Mouse (Mus musculus): ENCODE results near the gene Tnks1bp1. TPM values are rescaled to one million over a fixed set of nuclear protein-coding genes. Genes with fewer than 3 reads are reported as not detected.

Tnks1bp1 gene
- polyA plus RNA-seq, 1 experiment = 32.6 TPM

GRCm38 (mm10) chr2:85093376-85093775 is 45.6 kb downstream of the Tnks1bp1 start:
- Histone ChIP-seq H3K27ac (replicated peaks; ENCODE audit: low read depth, low read length) (no peak overlapping the region), H3K4me1 (ENCODE audit: control insufficient read depth, insufficient read depth, insufficient read length, low read length) (peaks cover 3% of the 10 kb centered on the region; the same call in 1 of the 2 replicates), H3K4me3 (ENCODE audit: insufficient read depth, low read depth, low read length) (no peak overlapping the region)

- Histone ChIP-seq H3K4me3 (ENCODE audit: insufficient read depth, low read depth, low read length) (no peak overlapping the region), H3K4me1 (ENCODE audit: control insufficient read depth, insufficient read depth, insufficient read length, low read length) (peaks cover 7% of the 10 kb centered on the region; the same call in 1 of the 2 replicates), H3K27ac (replicated peaks; ENCODE audit: low read depth, low read length) (no peak overlapping the region)
Measured at GRCm38 (mm10) chr2:85095906-85096305, 48.1 kb downstream of the Tnks1bp1 start.

GRCm38 (mm10) chr2:85098014-85098413 is 50.2 kb downstream of the Tnks1bp1 start:
- Histone ChIP-seq H3K27ac (replicated peaks; ENCODE audit: low read depth, low read length) (no peak overlapping the region), H3K4me1 (ENCODE audit: control insufficient read depth, insufficient read depth, insufficient read length, low read length) (peaks cover 7% of the 10 kb centered on the region; the same call in 1 of the 2 replicates), H3K4me3 (ENCODE audit: insufficient read depth, low read depth, low read length) (no peak overlapping the region)

- Histone ChIP-seq H3K27ac (replicated peaks; ENCODE audit: low read depth, low read length) (peak overlapping the region; percentile 82), H3K4me1 (ENCODE audit: control insufficient read depth, insufficient read depth, insufficient read length, low read length) (peaks cover 7% of the 10 kb centered on the region; the same call in 1 of the 2 replicates), H3K4me3 (ENCODE audit: insufficient read depth, low read depth, low read length) (peak overlapping the region; percentile 27)
Measured at GRCm38 (mm10) chr2:85098824-85099511, 51.1 kb downstream of the Tnks1bp1 start.

GRCm38 (mm10) chr2:85103201-85103600 is 55.4 kb downstream of the Tnks1bp1 start:
- no peak overlapping the region for H3K4me3 ChIP-seq (ENCODE audit: insufficient read depth, low read depth, low read length)
- H3K27ac ChIP-seq (replicated peaks; ENCODE audit: low read depth, low read length) = no peak overlapping the region
- peaks cover 9% of the 10 kb centered on the region; the same call in 1 of the 2 replicates for H3K4me1 ChIP-seq (ENCODE audit: control insufficient read depth, insufficient read depth, insufficient read length, low read length)

GRCm38 (mm10) chr2:85105426-85106013 is 57.7 kb downstream of the Tnks1bp1 start:
- Histone ChIP-seq H3K4me3 (ENCODE audit: insufficient read depth, low read depth, low read length) (no peak overlapping the region), H3K27ac (replicated peaks; ENCODE audit: low read depth, low read length) (no peak overlapping the region), H3K4me1 (ENCODE audit: control insufficient read depth, insufficient read depth, insufficient read length, low read length) (peaks cover 6% of the 10 kb centered on the region; the same call in 1 of the 2 replicates)

GRCm38 (mm10) chr2:85106068-85106790 is 58.4 kb downstream of the Tnks1bp1 start:
- H3K27ac ChIP-seq (replicated peaks; ENCODE audit: low read depth, low read length) = no peak overlapping the region
- peaks cover 6% of the 10 kb centered on the region; the same call in 1 of the 2 replicates for H3K4me1 ChIP-seq (ENCODE audit: control insufficient read depth, insufficient read depth, insufficient read length, low read length)
- no peak overlapping the region for H3K4me3 ChIP-seq (ENCODE audit: insufficient read depth, low read depth, low read length)

GRCm38 (mm10) chr2:85106941-85107340 is 59.1 kb downstream of the Tnks1bp1 start:
- no peak overlapping the region for H3K27ac ChIP-seq (replicated peaks; ENCODE audit: low read depth, low read length)
- H3K4me3 ChIP-seq (ENCODE audit: insufficient read depth, low read depth, low read length) = no peak overlapping the region
- peaks cover 6% of the 10 kb centered on the region; the same call in 1 of the 2 replicates for H3K4me1 ChIP-seq (ENCODE audit: control insufficient read depth, insufficient read depth, insufficient read length, low read length)

- Histone ChIP-seq H3K4me3 (ENCODE audit: insufficient read depth, low read depth, low read length) (no peak overlapping the region), H3K4me1 (ENCODE audit: control insufficient read depth, insufficient read depth, insufficient read length, low read length) (peaks cover 6% of the 10 kb centered on the region; the same call in 1 of the 2 replicates), H3K27ac (replicated peaks; ENCODE audit: low read depth, low read length) (no peak overlapping the region)
Measured at GRCm38 (mm10) chr2:85110288-85110875, 62.6 kb downstream of the Tnks1bp1 start.

Other genes with a start within 250 kb of the Tnks1bp1 start
- gene Ube2l6, start 249.2 kb upstream of the Tnks1bp1 start, polyA plus RNA-seq (2012; ENCODE audit: insufficient read depth, insufficient read length, missing spikeins) = 4.5 and 15.2 TPM in 2 replicates
- 2.7 and 3.0 TPM in 2 replicates for gene Smtnl1, start 225.4 kb upstream of the Tnks1bp1 start, polyA plus RNA-seq (2012; ENCODE audit: insufficient read depth, insufficient read length, missing spikeins)
- gene Timm10, start 221.0 kb upstream of the Tnks1bp1 start, polyA plus RNA-seq (2012; ENCODE audit: insufficient read depth, insufficient read length, missing spikeins) = 125 and 134 TPM in 2 replicates
- gene Slc43a1, start 209.2 kb upstream of the Tnks1bp1 start, polyA plus RNA-seq (2012; ENCODE audit: insufficient read depth, insufficient read length, missing spikeins) = 2.6 and 3.5 TPM in 2 replicates
- gene Rtn4rl2, start 161.3 kb upstream of the Tnks1bp1 start, polyA plus RNA-seq (2012; ENCODE audit: insufficient read depth, insufficient read length, missing spikeins) = 1.5 TPM in 1 of 2 replicates, not detected in the other
- 18.5 and 18.6 TPM in 2 replicates for gene Slc43a3, start 111.4 kb upstream of the Tnks1bp1 start, polyA plus RNA-seq (2012; ENCODE audit: insufficient read depth, insufficient read length, missing spikeins)
- not detected in 2 replicates for gene Prg2, start 67.6 kb upstream of the Tnks1bp1 start, polyA plus RNA-seq (2012; ENCODE audit: insufficient read depth, insufficient read length, missing spikeins)
- gene Prg3, start 59.8 kb upstream of the Tnks1bp1 start, polyA plus RNA-seq (2012; ENCODE audit: insufficient read depth, insufficient read length, missing spikeins) = not detected in 2 replicates
- gene Ssrp1, start 10.8 kb upstream of the Tnks1bp1 start, polyA plus RNA-seq (2012; ENCODE audit: insufficient read depth, insufficient read length, missing spikeins) = 25.3 and 30.1 TPM in 2 replicates
- gene P2rx3, start 10.6 kb upstream of the Tnks1bp1 start, polyA plus RNA-seq (2012; ENCODE audit: insufficient read depth, insufficient read length, missing spikeins) = 2.6 TPM in 1 of 2 replicates, not detected in the other
- gene Aplnr, start 88.2 kb downstream of the Tnks1bp1 start, polyA plus RNA-seq (2012; ENCODE audit: insufficient read depth, insufficient read length, missing spikeins) = 6.1 and 16.7 TPM in 2 replicates
- gene Lrrc55, start 149.2 kb downstream of the Tnks1bp1 start, polyA plus RNA-seq (2012; ENCODE audit: insufficient read depth, insufficient read length, missing spikeins) = 0.38 and 0.79 TPM in 2 replicates

Data from brown adipose tissue, adult 24 weeks (tissue).